Mouse (Mus musculus): ENCODE data around the gene Fgr.

The Fgr gene

GRCm38 (mm10) chr4:133013266-133013891, 39.5 kb downstream of the Fgr start:
- no peaks in the 10 kb centered on the region for H3K27me3 ChIP-seq (ENCODE audit: insufficient read depth, low read length)

GRCm38 (mm10) chr4:133014088-133014487, 40.2 kb downstream of the Fgr start:
- Histone ChIP-seq H3K36me3 (ENCODE audit: insufficient read depth, low read length) (peaks cover 20% of the 10 kb centered on the region), H3K9me3 (ENCODE audit: low read length) (no peaks in the 10 kb centered on the region), H3K4me1 (replicated peaks; ENCODE audit: low read depth, low read length) (peaks cover 79% of the 10 kb centered on the region), H3K27me3 (ENCODE audit: insufficient read depth, low read length) (no peaks in the 10 kb centered on the region), H3K4me3 (replicated peaks; ENCODE audit: low read length) (no peak overlapping the region)
- TF ChIP-seq CTCF (conservative IDR thresholded peaks at IDR 0.05; ENCODE audit: low read length) (no peak), NANOG (IDR thresholded peaks at IDR 0.05; ENCODE audit: borderline replicate concordance, low read length) (no peak), POU5F1 (IDR thresholded peaks at IDR 0.05; ENCODE audit: borderline replicate concordance, low read length) (no peak)

More at GRCm38 (mm10) chr4:133013266-133013891, 39.5 kb downstream of the Fgr start:
- H3K36me3 ChIP-seq (ENCODE audit: insufficient read depth, low read length), result peaks cover 16% of the 10 kb centered on the region
- no peak for TF ChIP-seq NANOG (IDR thresholded peaks at IDR 0.05; ENCODE audit: borderline replicate concordance, low read length)
- TF ChIP-seq CTCF (conservative IDR thresholded peaks at IDR 0.05; ENCODE audit: low read length), result no peak
- no peak for TF ChIP-seq POU5F1 (IDR thresholded peaks at IDR 0.05; ENCODE audit: borderline replicate concordance, low read length)
- peak overlapping the region; percentile 91 for H3K4me3 ChIP-seq (replicated peaks; ENCODE audit: low read length)
- peaks cover 81% of the 10 kb centered on the region for H3K4me1 ChIP-seq (replicated peaks; ENCODE audit: low read depth, low read length)
- no peaks in the 10 kb centered on the region for H3K9me3 ChIP-seq (ENCODE audit: low read length)

- H3K27me3 ChIP-seq (ENCODE audit: insufficient read depth, low read length), result no peaks in the 10 kb centered on the region
- H3K36me3 ChIP-seq (ENCODE audit: insufficient read depth, low read length), result peaks cover 30% of the 10 kb centered on the region
- H3K4me3 ChIP-seq (replicated peaks; ENCODE audit: low read length), result peak overlapping the region; percentile 23; the same call in 1 of the 2 replicates
- H3K9me3 ChIP-seq (ENCODE audit: low read length), result no peaks in the 10 kb centered on the region
- H3K4me1 ChIP-seq (replicated peaks; ENCODE audit: low read depth, low read length), result peaks cover 79% of the 10 kb centered on the region
- TF ChIP-seq CTCF (conservative IDR thresholded peaks at IDR 0.05; ENCODE audit: low read length), result no peak
- TF ChIP-seq NANOG (IDR thresholded peaks at IDR 0.05; ENCODE audit: borderline replicate concordance, low read length), result no peak
- TF ChIP-seq POU5F1 (IDR thresholded peaks at IDR 0.05; ENCODE audit: borderline replicate concordance, low read length), result no peak
These were observed 41.2 kb downstream of the Fgr start for GRCm38 (mm10) chr4:133014896-133015709.

DNA sequence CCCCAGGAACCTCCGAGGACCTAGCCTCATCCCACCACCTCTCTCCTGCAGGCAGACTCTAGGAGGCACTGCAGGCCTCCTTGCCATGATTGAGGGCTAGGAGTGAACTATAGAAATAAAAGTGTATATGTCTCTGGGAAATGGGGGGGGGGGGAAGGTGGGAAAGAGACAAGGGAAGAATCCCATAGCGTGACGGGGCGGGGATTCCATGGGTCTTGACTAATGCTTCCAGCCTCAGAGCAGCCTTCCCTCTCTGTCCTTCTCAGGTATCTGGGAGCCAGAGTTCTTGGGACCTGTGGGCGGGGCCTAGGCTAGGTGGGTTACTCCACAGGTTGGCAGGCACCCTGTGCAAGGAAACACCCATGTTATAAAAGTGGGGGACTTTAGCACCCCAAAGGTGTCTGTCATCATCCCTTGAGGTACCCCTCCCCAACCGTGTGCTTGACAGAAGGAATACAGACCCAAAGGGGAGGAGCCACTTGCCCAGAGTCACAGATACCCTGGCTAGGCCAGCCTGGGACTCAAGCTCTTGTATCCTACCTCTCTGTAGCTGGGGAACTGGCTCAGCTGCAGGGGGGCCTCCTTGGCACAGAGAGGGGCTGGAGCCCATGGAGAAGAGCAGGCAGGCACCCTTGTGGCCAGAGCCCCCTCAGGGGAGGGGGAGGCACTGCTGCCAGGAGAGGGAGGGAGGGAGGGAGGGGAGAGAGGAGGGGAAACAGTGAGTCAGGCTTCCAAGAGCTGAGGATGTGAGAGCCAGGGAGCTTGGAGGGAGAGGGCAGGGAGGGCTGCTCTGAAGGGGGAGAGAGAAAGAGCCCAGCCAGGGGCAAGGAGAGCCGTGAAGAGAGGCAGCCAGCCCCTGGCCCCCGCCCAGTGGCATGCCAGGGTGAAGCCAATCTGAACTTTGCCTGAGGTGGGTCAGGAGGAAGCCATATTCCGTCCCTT, 42.1 kb downstream of the Fgr start:
- Histone ChIP-seq H3K4me1 (replicated peaks; ENCODE audit: low read depth, low read length) (peaks cover 78% of the 10 kb centered on the region), H3K4me3 (replicated peaks; ENCODE audit: low read length) (peak overlapping the region; percentile 23; the same call in 1 of the 2 replicates), H3K9me3 (ENCODE audit: low read length) (no peaks in the 10 kb centered on the region), H3K27me3 (ENCODE audit: insufficient read depth, low read length) (no peaks in the 10 kb centered on the region), H3K36me3 (ENCODE audit: insufficient read depth, low read length) (peaks cover 34% of the 10 kb centered on the region)
- TF ChIP-seq POU5F1 (IDR thresholded peaks at IDR 0.05; ENCODE audit: borderline replicate concordance, low read length), result no peak
- TF ChIP-seq NANOG (IDR thresholded peaks at IDR 0.05; ENCODE audit: borderline replicate concordance, low read length), result no peak

DNA sequence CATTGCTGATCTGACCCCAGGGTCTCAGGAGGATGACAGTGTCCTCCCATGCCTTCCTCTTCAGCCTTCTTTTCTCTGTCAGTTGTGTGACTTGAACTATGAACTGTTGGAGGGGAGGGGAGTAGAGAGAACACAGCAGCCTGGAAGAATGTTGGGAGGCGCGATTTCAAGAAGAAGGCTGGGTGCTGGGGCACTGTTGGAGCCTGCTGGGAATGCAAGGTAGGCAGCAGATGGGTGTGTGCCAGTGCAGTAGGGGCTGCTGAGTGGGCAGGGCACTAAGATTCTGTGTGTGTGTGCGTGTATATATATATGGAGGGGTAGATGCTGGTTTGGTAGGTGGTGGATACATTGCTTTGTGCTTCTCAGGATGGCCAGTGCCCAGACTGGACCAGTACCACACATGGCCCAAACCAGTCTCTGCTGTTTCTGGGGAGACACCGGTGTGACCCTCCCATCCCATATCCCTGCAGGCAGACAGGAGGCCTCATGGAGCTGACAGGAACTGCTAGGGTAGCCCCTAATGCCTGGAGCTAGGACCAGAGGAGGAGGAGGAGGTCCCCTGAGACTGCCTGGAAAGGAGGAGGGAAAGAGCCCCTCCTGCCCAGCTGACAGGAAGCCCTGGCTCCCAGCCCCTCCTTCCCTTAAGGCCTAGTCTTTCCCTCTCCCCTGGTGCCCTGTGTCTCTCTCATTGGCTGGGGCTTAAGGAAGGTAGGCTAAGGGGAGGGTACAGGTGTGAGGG, 43.0 kb downstream of the Fgr start:
- H3K9me3 ChIP-seq (ENCODE audit: low read length), result no peaks in the 10 kb centered on the region
- H3K4me3 ChIP-seq (replicated peaks; ENCODE audit: low read length), result 0 out of 2 replicates have a peak overlapping the region, but pooled peaks have one; percentile 10
- TF ChIP-seq CTCF (conservative IDR thresholded peaks at IDR 0.05; ENCODE audit: low read length) (no peak), NANOG (IDR thresholded peaks at IDR 0.05; ENCODE audit: borderline replicate concordance, low read length) (no peak), POU5F1 (IDR thresholded peaks at IDR 0.05; ENCODE audit: borderline replicate concordance, low read length) (no peak)
- peaks cover 34% of the 10 kb centered on the region for H3K36me3 ChIP-seq (ENCODE audit: insufficient read depth, low read length)
- peaks cover 86% of the 10 kb centered on the region for H3K4me1 ChIP-seq (replicated peaks; ENCODE audit: low read depth, low read length)
- H3K27me3 ChIP-seq (ENCODE audit: insufficient read depth, low read length), result no peaks in the 10 kb centered on the region

DNA sequence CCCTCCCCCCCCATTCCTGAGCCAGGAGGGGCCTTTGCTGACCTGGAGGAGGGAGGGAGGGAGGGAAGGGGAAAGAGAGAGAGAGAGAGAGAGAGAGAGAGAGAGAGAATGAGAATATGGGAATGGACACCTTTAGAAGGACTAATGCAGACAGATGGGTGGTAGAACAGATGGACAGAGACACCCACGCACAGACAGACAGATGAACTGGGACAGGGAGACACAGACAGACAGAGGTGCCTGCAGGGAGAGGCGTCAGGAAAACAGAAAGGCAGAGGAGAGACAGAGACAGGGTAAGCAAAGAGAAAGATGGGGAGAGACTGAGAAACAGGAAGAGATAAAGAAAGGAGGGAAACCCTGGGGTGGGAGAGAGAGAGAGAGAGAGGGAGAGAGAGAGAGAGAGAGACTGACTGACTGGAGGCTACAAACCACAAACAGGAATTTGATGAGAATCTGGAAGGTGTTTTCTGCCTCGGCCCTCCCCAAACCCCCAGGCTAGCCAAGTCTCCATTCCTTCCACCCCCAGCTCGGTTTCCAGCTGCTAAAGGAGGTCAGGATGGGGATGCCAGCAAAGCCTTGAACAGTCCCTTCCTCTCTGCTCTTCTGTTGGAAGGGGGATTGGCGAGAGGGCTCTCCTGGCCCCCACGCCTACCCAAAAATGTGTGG, 43.8 kb downstream of the Fgr start:
- no peaks in the 10 kb centered on the region for H3K9me3 ChIP-seq (ENCODE audit: low read length)
- H3K36me3 ChIP-seq (ENCODE audit: insufficient read depth, low read length), result peaks cover 34% of the 10 kb centered on the region
- TF ChIP-seq NANOG (IDR thresholded peaks at IDR 0.05; ENCODE audit: borderline replicate concordance, low read length), result no peak
- TF ChIP-seq CTCF (conservative IDR thresholded peaks at IDR 0.05; ENCODE audit: low read length), result no peak
- no peak for TF ChIP-seq POU5F1 (IDR thresholded peaks at IDR 0.05; ENCODE audit: borderline replicate concordance, low read length)

GRCm38 (mm10) chr4:133018263-133018798, 44.4 kb downstream of the Fgr start:
- Histone ChIP-seq H3K9me3 (ENCODE audit: low read length) (no peaks in the 10 kb centered on the region), H3K36me3 (ENCODE audit: insufficient read depth, low read length) (peaks cover 34% of the 10 kb centered on the region), H3K4me1 (replicated peaks; ENCODE audit: low read depth, low read length) (peaks cover 95% of the 10 kb centered on the region), H3K27me3 (ENCODE audit: insufficient read depth, low read length) (no peaks in the 10 kb centered on the region), H3K4me3 (replicated peaks; ENCODE audit: low read length) (no peak overlapping the region)
- no peak for TF ChIP-seq CTCF (conservative IDR thresholded peaks at IDR 0.05; ENCODE audit: low read length)
- TF ChIP-seq POU5F1 (IDR thresholded peaks at IDR 0.05; ENCODE audit: borderline replicate concordance, low read length), result no peak
- no peak for TF ChIP-seq NANOG (IDR thresholded peaks at IDR 0.05; ENCODE audit: borderline replicate concordance, low read length)

More for the DNA sequence above, 43.8 kb downstream of the Fgr start:
- Histone ChIP-seq H3K27me3 (ENCODE audit: insufficient read depth, low read length) (no peaks in the 10 kb centered on the region), H3K4me3 (replicated peaks; ENCODE audit: low read length) (no peak overlapping the region), H3K4me1 (replicated peaks; ENCODE audit: low read depth, low read length) (peaks cover 95% of the 10 kb centered on the region)

All from E14TG2a.4 (cell line).